24 mouse cellular contexts compared by ENCODE assay signal in genomic region chr6:22013394-22013793, GRCm38 (mm10).
"Had no signal": no experiment of that assay in that cellular context is flagged by ENCODE, and none has a peak within 500 bp of the region (broad histone marks: within the 10 kb centered on the region; RNA-seq: fewer than 3 reads in every experiment).

No protein-coding gene starts in this region.

- H3K27me3 ChIP-seq: heart, embryonic 12.5 days; hindbrain, embryonic 13.5 days; hindbrain, embryonic 15.5 days; kidney, embryonic 15.5 days; limb, embryonic 13.5 days; limb, embryonic 15.5 days; liver, embryonic 13.5 days had no signal

- H3K9ac ChIP-seq: forebrain, postnatal 0 days; heart, embryonic 12.5 days; hindbrain, embryonic 13.5 days; hindbrain, embryonic 15.5 days; kidney, embryonic 15.5 days; limb, embryonic 13.5 days; limb, embryonic 15.5 days; liver, embryonic 13.5 days had no signal

- H3K36me3 ChIP-seq: heart, embryonic 10.5 days; heart, embryonic 12.5 days; hindbrain, embryonic 13.5 days; hindbrain, embryonic 15.5 days; liver, embryonic 13.5 days had no signal

- ATAC-seq: forebrain, postnatal 0 days; hindbrain, postnatal 0 days; intestine, embryonic 16.5 days had no signal

- H3K9me3 ChIP-seq: heart, embryonic 10.5 days; heart, embryonic 12.5 days; hindbrain, embryonic 13.5 days; hindbrain, embryonic 15.5 days; kidney, embryonic 15.5 days; limb, embryonic 13.5 days; limb, embryonic 15.5 days; liver, embryonic 13.5 days had no signal

- H3K4me1 ChIP-seq: hindbrain, embryonic 13.5 days; hindbrain, embryonic 15.5 days had no signal

- H3K4me3 ChIP-seq: heart, embryonic 10.5 days; heart, embryonic 12.5 days; hindbrain, embryonic 13.5 days; hindbrain, embryonic 15.5 days; kidney, embryonic 15.5 days; limb, embryonic 13.5 days; limb, embryonic 15.5 days; liver, embryonic 13.5 days had no signal

- DNase-seq: forebrain, postnatal 0 days; gastrocnemius, postnatal 14 days; gastrocnemius, postnatal 36 days; heart, adult 18-20 months; heart, postnatal 10 days; kidney, adult 11 months; kidney, adult 2 months; kidney, adult 9 months; kidney, postnatal 14 days; kidney, postnatal 36 days; layer of hippocampus, adult 9-11 months; layer of hippocampus, postnatal 36 days; left cerebral cortex, postnatal 4 days; liver, embryonic 13.5 days had no signal

- H3K4me2 ChIP-seq: heart, embryonic 12.5 days; hindbrain, embryonic 13.5 days; hindbrain, embryonic 15.5 days; kidney, embryonic 15.5 days; limb, embryonic 13.5 days; limb, embryonic 15.5 days; liver, embryonic 13.5 days had no signal

- H3K27ac ChIP-seq: heart, embryonic 10.5 days; hindbrain, embryonic 13.5 days; hindbrain, embryonic 15.5 days; hindbrain, postnatal 0 days; kidney, embryonic 15.5 days; kidney, postnatal 0 days; limb, embryonic 13.5 days; limb, embryonic 15.5 days; liver, embryonic 13.5 days had no signal
